Mouse (Mus musculus) colon, adult 2 months (tissue): Measurements from ENCODE around the gene Olfr1209. TPM values are rescaled to one million over a fixed set of nuclear protein-coding genes. Genes with fewer than 3 reads are reported as not detected.

Experiments used
- polyA plus RNA-seq: library from polyadenylated mRNA; depleted of rRNA; stranded (reverse); fragments of >200 nt; gene quantifications from 2 replicates; pipeline ENCODE4 v1.2.3, GENCODE M21; 2012; rRNA removed

Gene Olfr1209
- polyA plus RNA-seq: not detected in 2 replicates

GRCm38 (mm10) chr2:88915057-88915456, at the start of gene Olfr1209:
Gene Olfr1209 (minus strand): TSS chr2:88915157.

DNA sequence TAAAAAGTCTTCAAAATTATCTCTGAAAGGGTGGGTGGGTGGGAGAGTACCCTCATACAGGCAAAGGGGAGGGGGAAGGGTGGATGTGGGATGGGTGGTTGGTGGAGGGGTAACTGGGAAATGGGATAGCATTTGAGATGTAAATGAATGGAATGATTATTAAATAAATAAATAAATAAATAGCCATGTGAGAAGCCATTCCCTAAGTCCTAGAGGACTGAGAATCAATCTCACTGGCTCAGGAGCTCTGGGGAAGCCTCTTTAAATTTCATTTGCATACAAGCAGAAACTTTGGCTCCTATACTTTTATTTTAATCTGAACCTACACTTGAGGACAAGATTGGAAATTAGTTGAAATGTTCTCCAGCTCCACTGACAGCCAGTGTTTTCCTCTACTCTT, 38.7 kb upstream of the Olfr1209 start, which contains the start of gene Olfr1212:
TSS of gene Olfr1212 (plus strand) at position 301 of the 400 bp plus-strand sequence.

GRCm38 (mm10) chr2:88938011-88938410, 23.1 kb upstream of the Olfr1209 start, which contains the start of gene Olfr1211:
Gene Olfr1211 (minus strand): TSS chr2:88938111.

GRCm38 (mm10) chr2:88902211-88902610, 12.7 kb downstream of the Olfr1209 start, which contains the start of gene Olfr1208:
Gene Olfr1208 (minus strand): TSS chr2:88902311.

DNA sequence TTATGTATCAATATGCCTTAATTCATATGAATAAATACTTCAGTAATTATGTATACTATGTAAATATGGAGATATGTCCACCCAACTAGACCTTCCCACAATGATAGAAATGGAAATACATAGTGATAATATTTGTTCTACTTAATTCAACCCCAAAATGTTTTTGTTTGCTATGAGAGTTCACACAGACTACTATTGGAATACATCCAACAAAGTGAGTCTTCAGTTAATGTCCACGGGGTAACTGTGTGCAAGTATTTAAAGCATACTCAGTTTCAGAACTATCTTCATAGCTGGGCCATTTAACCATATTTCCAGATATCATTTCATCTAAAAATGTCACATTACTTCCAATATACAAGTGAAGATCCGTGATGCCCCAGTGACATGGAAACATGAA, 52.0 kb downstream of the Olfr1209 start, which contains the start of gene Olfr1206:
TSS of gene Olfr1206 (plus strand) at position 301 of the 400 bp plus-strand sequence.

Other genes with a start within 250 kb of the Olfr1209 start
- gene Olfr1193, start 239.5 kb downstream of the Olfr1209 start, polyA plus RNA-seq: not detected in 2 replicates
- gene Olfr1195, start 226.0 kb downstream of the Olfr1209 start, polyA plus RNA-seq: not detected in 2 replicates
- not detected in 2 replicates for gene Olfr1196, start 210.6 kb downstream of the Olfr1209 start, polyA plus RNA-seq
- not detected in 2 replicates for gene Olfr1197, start 182.8 kb downstream of the Olfr1209 start, polyA plus RNA-seq
- gene Olfr1198, start 163.8 kb downstream of the Olfr1209 start, polyA plus RNA-seq: not detected in 2 replicates
- not detected in 2 replicates for gene Olfr1199, start 154.7 kb downstream of the Olfr1209 start, polyA plus RNA-seq
- not detected in 2 replicates for gene Olfr1200, start 144.7 kb downstream of the Olfr1209 start, polyA plus RNA-seq
- gene Olfr1201, start 122.1 kb downstream of the Olfr1209 start, polyA plus RNA-seq: not detected in 2 replicates
- gene Olfr1202, start 100.7 kb downstream of the Olfr1209 start, polyA plus RNA-seq: not detected in 2 replicates
- not detected in 2 replicates for gene Olfr1205, start 85.4 kb downstream of the Olfr1209 start, polyA plus RNA-seq
- not detected in 2 replicates for gene Olfr1204, start 65.9 kb downstream of the Olfr1209 start, polyA plus RNA-seq
- gene Olfr1206, start 51.9 kb downstream of the Olfr1209 start, polyA plus RNA-seq: not detected in 2 replicates
- gene Olfr1208, start 12.8 kb downstream of the Olfr1209 start, polyA plus RNA-seq: not detected in 2 replicates
- not detected in 2 replicates for gene Olfr1211, start 23.0 kb upstream of the Olfr1209 start, polyA plus RNA-seq
- gene Olfr1212, start 38.8 kb upstream of the Olfr1209 start, polyA plus RNA-seq: not detected in 2 replicates
- gene Gm13762, start 65.1 kb upstream of the Olfr1209 start, polyA plus RNA-seq: not detected in 2 replicates
- gene Olfr1214, start 77.5 kb upstream of the Olfr1209 start, polyA plus RNA-seq: not detected in 2 replicates
- not detected in 2 replicates for gene Olfr1215, start 91.8 kb upstream of the Olfr1209 start, polyA plus RNA-seq
- gene Olfr1216, start 103.2 kb upstream of the Olfr1209 start, polyA plus RNA-seq: not detected in 2 replicates
- gene Olfr1217, start 116.9 kb upstream of the Olfr1209 start, polyA plus RNA-seq: not detected in 2 replicates
- not detected in 2 replicates for gene Olfr1218, start 146.0 kb upstream of the Olfr1209 start, polyA plus RNA-seq
- gene Olfr1219, start 168.4 kb upstream of the Olfr1209 start, polyA plus RNA-seq: not detected in 2 replicates
- not detected in 2 replicates for gene Olfr1220, start 191.7 kb upstream of the Olfr1209 start, polyA plus RNA-seq
- gene Olfr1221, start 202.1 kb upstream of the Olfr1209 start, polyA plus RNA-seq: not detected in 2 replicates
- gene Olfr1222, start 217.9 kb upstream of the Olfr1209 start, polyA plus RNA-seq: not detected in 2 replicates
- gene Olfr1223, start 236.4 kb upstream of the Olfr1209 start, polyA plus RNA-seq: not detected in 2 replicates
- gene Olfr1224-ps1, start 248.9 kb upstream of the Olfr1209 start, polyA plus RNA-seq: not detected in 2 replicates